Mouse (Mus musculus): ENCODE data around the gene Glb1l. TPM values are rescaled to one million over a fixed set of nuclear protein-coding genes. Genes with fewer than 3 reads are reported as not detected.

The Glb1l gene
- polyA plus RNA-seq, 1 experiment from 2014 or later, result 25.4 TPM

DNA sequence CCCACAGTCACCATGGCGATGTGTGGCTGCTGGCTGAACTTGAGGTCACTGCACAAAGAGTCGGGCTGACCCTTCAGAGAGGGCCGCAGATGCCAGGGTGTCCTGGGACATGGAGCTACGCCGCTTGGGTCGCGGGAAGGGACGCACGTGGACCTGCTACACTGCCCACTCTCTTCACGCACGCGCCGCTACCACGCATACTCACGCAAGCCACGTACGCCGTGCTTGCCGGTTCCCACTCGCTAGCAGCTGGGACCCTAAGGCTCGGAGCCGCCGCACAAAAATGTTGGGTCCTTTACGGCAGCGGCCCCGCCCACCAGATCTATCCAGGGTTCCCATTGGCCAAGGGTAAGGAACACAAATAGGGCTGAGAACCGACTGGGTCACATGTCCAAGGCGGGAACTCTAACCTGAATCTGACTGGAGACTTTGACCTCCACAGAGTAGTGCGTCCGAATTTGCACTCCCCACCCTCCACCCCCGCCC, 30.5 kb downstream of the Glb1l start, which contains the start of gene Abcb6:
TSS of gene Abcb6 (minus strand) at position 288 of the 486 bp plus-strand sequence.
- H3K4me3 ChIP-seq (ENCODE audit: low read depth, low read length), result peak within 1 kb of the TSS; percentile 61
- peaks cover 43% of the 10 kb centered on the region for H3K36me3 ChIP-seq (ENCODE audit: control insufficient read depth, insufficient read depth, low read length)
- H3K4me1 ChIP-seq (ENCODE audit: control insufficient read depth, insufficient read depth, low read length), result peaks cover 18% of the 10 kb centered on the region
- peak within 1 kb of the TSS; percentile 45 for H3K27ac ChIP-seq (ENCODE audit: low read length)
- H3K27me3 ChIP-seq (ENCODE audit: control insufficient read depth, insufficient read depth, low read depth, low read length), result no peaks in the 10 kb centered on the region
- WGBS, result 0% methylated on average over 31 of the region's 31 CpGs
- ATAC-seq, result peak; percentile 95
- H3K4me2 ChIP-seq (ENCODE audit: low read length), result peak within 1 kb of the TSS; percentile 100
- H3K9ac ChIP-seq (ENCODE audit: low read depth, low read length), result peak within 1 kb of the TSS; percentile 70
- no peaks in the 10 kb centered on the region for H3K9me3 ChIP-seq (replicated peaks; ENCODE audit: control insufficient read depth, low read length, poor library complexity, severe bottlenecking)

DNA sequence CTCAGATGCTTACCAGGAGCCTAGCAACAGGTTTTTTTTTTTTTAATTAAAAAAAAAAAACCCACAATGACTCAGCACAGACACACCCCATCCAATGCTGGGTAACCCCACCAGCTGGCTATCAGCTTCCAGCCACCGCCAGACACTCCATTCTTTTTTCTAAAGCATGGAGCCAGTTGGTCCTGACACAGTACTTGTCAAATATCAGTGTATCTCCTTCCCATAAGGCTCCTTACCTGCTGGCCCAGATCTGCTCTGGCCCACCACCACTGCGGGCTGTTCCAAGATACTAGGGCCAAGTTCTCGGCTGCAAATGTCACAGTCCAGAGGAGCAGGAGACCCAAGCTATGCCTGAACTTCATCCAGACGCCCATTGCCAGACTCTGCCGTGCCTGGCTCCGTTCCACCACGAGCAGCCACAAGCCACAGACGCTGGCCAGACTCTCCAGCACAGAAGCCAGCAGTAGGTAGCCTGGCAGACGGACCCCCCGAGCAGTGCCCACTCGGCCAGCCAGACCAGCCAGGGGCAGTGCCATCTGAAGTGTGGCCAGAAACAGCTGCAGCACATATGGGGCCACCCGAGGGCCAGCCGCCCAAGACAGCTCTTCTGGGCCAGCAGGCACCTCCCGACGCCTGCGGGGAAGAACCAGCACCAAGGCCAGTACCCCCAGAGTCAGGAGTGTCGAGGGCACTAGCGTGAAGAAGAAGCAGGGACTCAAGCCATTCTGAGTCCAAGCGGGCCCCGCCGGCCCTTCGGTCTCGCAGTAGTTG, 31.1 kb downstream of the Glb1l start:
- Histone ChIP-seq H3K4me3 (ENCODE audit: low read depth, low read length) (peak overlapping the region; percentile 61), H3K9ac (ENCODE audit: low read depth, low read length) (peak overlapping the region; percentile 70), H3K36me3 (ENCODE audit: control insufficient read depth, insufficient read depth, low read length) (peaks cover 38% of the 10 kb centered on the region), H3K4me1 (ENCODE audit: control insufficient read depth, insufficient read depth, low read length) (peaks cover 18% of the 10 kb centered on the region), H3K4me2 (ENCODE audit: low read length) (peak overlapping the region; percentile 100), H3K27ac (ENCODE audit: low read length) (peak overlapping the region; percentile 45), H3K27me3 (ENCODE audit: control insufficient read depth, insufficient read depth, low read depth, low read length) (no peaks in the 10 kb centered on the region), H3K9me3 (replicated peaks; ENCODE audit: control insufficient read depth, low read length, poor library complexity, severe bottlenecking) (no peaks in the 10 kb centered on the region)
- 9% methylated on average over 23 of the region's 23 CpGs for WGBS
- peak; percentile 51; the same call in 1 of the 2 replicates for ATAC-seq

DNA sequence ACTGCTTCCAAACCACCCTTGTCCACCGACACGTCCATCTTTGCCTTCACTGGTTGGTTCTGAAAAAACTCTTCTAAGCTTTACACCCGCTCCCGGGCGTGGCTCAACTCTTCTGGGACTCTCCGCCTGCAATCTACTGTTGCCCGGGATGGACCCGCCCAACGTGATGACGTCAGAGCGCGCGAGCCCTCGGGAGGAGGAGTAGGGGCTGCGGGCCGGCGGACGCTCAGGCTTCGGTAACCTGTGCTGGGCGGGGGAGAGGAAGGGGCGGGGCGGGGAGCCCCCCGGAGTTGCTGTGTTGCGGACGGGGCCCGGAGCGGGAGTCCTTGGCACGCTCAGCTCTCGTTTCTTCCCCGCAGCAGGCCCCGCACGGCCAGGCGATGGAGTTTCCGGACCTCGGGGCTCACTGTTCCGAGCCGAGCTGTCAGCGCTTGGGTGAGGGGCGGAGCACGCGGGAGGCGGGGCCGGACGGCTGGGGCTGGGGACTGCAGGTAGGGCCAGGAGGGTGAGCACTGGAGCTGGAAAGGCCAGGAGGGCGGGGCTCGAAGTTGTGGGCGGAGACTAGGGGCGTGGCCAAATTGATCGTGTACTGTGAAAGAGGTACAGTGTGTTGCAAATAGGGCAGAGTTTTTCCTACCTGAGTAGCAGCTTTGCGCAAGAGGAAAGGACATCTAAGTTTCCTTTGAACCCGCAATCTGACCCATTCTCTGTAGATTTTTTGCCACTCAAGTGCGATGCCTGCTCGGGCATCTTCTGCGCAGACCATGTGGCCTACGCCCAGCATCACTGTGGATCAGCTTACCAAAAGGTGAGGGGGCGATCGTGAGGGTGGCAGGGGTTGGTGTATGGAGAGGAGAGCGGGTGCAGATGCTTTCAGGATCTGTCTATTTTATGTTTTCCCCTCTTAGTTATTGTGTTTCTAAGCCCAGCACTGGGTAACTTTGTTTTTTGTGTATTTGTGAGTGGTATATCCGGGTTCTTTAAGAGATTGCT, 41.8 kb downstream of the Glb1l start, which contains the start of gene Zfand2b:
TSS of gene Zfand2b (plus strand) at position 175 of the 993 bp plus-strand sequence.
- H3K9ac ChIP-seq (ENCODE audit: low read depth, low read length), result peak within 1 kb of the TSS; percentile 91
- no peaks in the 10 kb centered on the region for H3K9me3 ChIP-seq (replicated peaks; ENCODE audit: control insufficient read depth, low read length, poor library complexity, severe bottlenecking)
- WGBS, result under 1% methylated on average over 56 of the region's 59 CpGs
- peak within 1 kb of the TSS; percentile 90 for H3K27ac ChIP-seq (ENCODE audit: low read length)
- peaks cover 23% of the 10 kb centered on the region for H3K36me3 ChIP-seq (ENCODE audit: control insufficient read depth, insufficient read depth, low read length)
- peak; percentile 96 for ATAC-seq
- peaks cover 9% of the 10 kb centered on the region for H3K4me1 ChIP-seq (ENCODE audit: control insufficient read depth, insufficient read depth, low read length)
- H3K4me3 ChIP-seq (ENCODE audit: low read depth, low read length), result peak within 1 kb of the TSS; percentile 82
- peak within 1 kb of the TSS; percentile 85 for H3K4me2 ChIP-seq (ENCODE audit: low read length)
- H3K27me3 ChIP-seq (ENCODE audit: control insufficient read depth, insufficient read depth, low read depth, low read length), result no peaks in the 10 kb centered on the region; the same call in 1 of the 2 replicates

DNA sequence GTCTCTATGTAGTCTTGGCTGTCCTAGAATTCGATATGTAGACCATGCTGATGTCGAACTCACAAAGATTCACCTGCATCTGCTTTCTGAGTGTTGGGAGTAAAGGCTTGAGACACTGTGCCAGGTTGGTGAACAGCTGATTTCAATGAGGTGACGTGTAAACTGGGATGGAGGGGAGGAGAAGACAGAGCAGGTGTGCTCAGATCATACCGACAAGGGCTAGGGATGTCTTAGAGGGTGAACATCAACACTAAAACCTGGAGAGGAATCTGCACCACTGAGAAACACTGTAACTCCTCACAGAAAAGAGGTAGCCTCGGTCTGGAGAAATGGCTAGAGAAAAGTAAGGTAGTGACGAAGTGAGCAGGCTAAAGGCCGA, 42.5 kb downstream of the Glb1l start:
- H3K9ac ChIP-seq (ENCODE audit: low read depth, low read length), result peak overlapping the region; percentile 91
- H3K4me3 ChIP-seq (ENCODE audit: low read depth, low read length), result peak overlapping the region; percentile 82
- peak; percentile 73 for ATAC-seq
- WGBS, result 8% methylated on average over 7 of the region's 7 CpGs
- peaks cover 20% of the 10 kb centered on the region for H3K36me3 ChIP-seq (ENCODE audit: control insufficient read depth, insufficient read depth, low read length)
- H3K27me3 ChIP-seq (ENCODE audit: control insufficient read depth, insufficient read depth, low read depth, low read length), result no peaks in the 10 kb centered on the region; the same call in 1 of the 2 replicates
- no peaks in the 10 kb centered on the region for H3K9me3 ChIP-seq (replicated peaks; ENCODE audit: control insufficient read depth, low read length, poor library complexity, severe bottlenecking)
- peaks cover 9% of the 10 kb centered on the region for H3K4me1 ChIP-seq (ENCODE audit: control insufficient read depth, insufficient read depth, low read length)
- peak overlapping the region; percentile 90 for H3K27ac ChIP-seq (ENCODE audit: low read length)
- H3K4me2 ChIP-seq (ENCODE audit: low read length), result peak overlapping the region; percentile 85

DNA sequence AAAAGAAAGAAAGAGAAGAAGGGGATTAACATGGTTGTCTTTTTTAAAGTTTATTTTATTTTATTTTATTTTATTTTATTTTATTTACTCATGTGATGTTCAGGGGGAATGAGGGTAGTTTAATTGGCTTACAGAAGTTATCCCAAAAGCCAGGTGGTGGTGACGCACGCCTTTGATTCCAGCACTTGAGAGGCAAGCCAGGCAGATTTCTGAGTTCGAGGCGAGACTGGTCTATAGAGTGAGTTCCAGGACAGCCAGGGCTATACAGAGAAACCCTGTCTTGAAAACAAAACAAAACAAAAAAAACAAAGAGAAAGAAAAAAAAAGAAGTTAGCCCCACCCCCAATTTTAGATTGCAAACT, 50.4 kb downstream of the Glb1l start:
- no peak overlapping the region for H3K4me2 ChIP-seq (ENCODE audit: low read length)
- no peaks in the 10 kb centered on the region for H3K9me3 ChIP-seq (replicated peaks; ENCODE audit: control insufficient read depth, low read length, poor library complexity, severe bottlenecking)
- no peaks in the 10 kb centered on the region for H3K4me1 ChIP-seq (ENCODE audit: control insufficient read depth, insufficient read depth, low read length)
- no peak overlapping the region for H3K4me3 ChIP-seq (ENCODE audit: low read depth, low read length)
- no peak for ATAC-seq
- H3K9ac ChIP-seq (ENCODE audit: low read depth, low read length), result no peak overlapping the region
- H3K27ac ChIP-seq (ENCODE audit: low read length), result no peak overlapping the region
- 78% methylated on average over 4 of the region's 4 CpGs for WGBS
- no peaks in the 10 kb centered on the region for H3K36me3 ChIP-seq (ENCODE audit: control insufficient read depth, insufficient read depth, low read length)
- H3K27me3 ChIP-seq (ENCODE audit: control insufficient read depth, insufficient read depth, low read depth, low read length), result no peaks in the 10 kb centered on the region; the same call in 1 of the 2 replicates

DNA sequence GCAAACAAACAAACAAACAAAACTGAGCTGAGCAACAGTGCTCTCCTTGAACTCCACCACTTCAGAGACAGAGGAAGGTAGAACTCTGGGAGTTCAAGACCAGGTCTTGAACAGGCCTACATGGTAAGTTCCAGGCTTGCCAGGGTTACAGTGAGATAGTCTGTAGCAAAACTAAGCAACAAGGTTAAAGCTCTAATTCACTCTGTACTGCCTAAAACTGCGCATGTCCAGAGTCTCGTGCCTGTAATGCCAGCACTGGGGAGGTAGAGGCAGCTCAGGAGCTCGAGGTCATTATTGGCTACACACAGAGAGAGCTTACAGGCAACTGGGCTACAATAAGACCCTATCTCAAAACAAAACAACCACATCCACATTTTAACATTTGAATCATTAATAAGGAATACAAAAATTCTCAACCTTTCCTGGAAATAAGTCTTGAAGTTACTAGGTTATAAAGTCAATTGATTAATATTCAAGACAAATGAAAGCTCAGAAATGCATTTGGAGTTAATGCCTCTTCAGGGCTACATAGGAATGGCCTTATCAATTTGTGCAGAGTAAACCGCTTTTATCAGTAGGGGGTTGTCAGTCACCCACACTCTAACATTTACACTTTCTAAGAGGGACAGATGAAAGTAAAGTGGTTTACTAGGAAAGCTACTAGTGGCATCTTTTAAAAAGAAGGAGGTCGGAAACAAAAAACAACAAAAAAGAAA, 50.9 kb downstream of the Glb1l start:
- WGBS, result 69% methylated on average over 5 of the region's 5 CpGs
- H3K9me3 ChIP-seq (replicated peaks; ENCODE audit: control insufficient read depth, low read length, poor library complexity, severe bottlenecking), result no peaks in the 10 kb centered on the region
- no peaks in the 10 kb centered on the region; the same call in 1 of the 2 replicates for H3K27me3 ChIP-seq (ENCODE audit: control insufficient read depth, insufficient read depth, low read depth, low read length)
- no peak for ATAC-seq
- no peak overlapping the region for H3K9ac ChIP-seq (ENCODE audit: low read depth, low read length)
- H3K4me3 ChIP-seq (ENCODE audit: low read depth, low read length), result no peak overlapping the region
- no peak overlapping the region for H3K27ac ChIP-seq (ENCODE audit: low read length)
- no peaks in the 10 kb centered on the region for H3K36me3 ChIP-seq (ENCODE audit: control insufficient read depth, insufficient read depth, low read length)
- no peak overlapping the region for H3K4me2 ChIP-seq (ENCODE audit: low read length)
- H3K4me1 ChIP-seq (ENCODE audit: control insufficient read depth, insufficient read depth, low read length), result no peaks in the 10 kb centered on the region

DNA sequence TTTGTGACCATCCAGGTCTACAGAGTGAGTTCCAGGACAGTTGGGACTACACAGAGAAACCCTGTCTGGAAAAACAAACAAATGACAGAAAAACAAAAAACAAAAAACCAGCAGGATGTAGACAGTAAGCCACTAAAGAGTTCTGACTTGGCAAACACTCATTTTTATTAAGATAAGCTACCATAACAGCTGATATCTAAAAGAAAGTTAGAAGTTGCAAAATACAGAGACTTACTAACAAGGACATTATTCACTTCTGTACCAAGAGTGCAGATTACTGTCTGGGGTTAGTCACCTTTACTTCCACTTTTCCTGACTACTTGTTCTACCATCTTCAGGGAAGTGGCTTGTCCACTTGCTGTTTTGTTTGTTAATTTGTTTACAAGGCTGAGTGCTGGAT, 51.6 kb downstream of the Glb1l start:
- H3K36me3 ChIP-seq (ENCODE audit: control insufficient read depth, insufficient read depth, low read length), result no peaks in the 10 kb centered on the region
- H3K9ac ChIP-seq (ENCODE audit: low read depth, low read length), result no peak overlapping the region
- no peaks in the 10 kb centered on the region for H3K9me3 ChIP-seq (replicated peaks; ENCODE audit: control insufficient read depth, low read length, poor library complexity, severe bottlenecking)
- ATAC-seq, result no peak
- H3K4me1 ChIP-seq (ENCODE audit: control insufficient read depth, insufficient read depth, low read length), result no peaks in the 10 kb centered on the region
- H3K27ac ChIP-seq (ENCODE audit: low read length), result no peak overlapping the region
- no peak overlapping the region for H3K4me3 ChIP-seq (ENCODE audit: low read depth, low read length)
- no peak overlapping the region for H3K4me2 ChIP-seq (ENCODE audit: low read length)
- no peaks in the 10 kb centered on the region for H3K27me3 ChIP-seq (ENCODE audit: control insufficient read depth, insufficient read depth, low read depth, low read length)

DNA sequence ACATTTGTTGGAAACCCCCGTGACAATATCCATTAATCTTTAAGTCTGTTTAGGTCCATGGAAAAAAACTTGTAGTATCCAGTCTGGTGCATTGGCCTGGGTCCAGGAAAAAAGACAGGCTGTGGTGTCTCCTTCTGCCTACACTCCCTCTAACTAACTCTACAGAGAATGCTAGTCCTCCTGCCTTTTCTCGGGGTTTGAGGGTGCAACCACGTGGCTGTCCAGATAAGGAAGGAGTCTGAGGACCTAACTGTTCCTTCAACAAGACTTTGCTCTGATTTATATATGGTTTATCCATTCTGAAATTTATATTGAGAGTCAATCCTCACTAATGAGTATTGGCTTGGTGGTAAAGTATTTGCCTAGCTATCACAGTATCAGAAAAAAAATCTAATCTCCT, 54.8 kb downstream of the Glb1l start:
- no peak overlapping the region for H3K9ac ChIP-seq (ENCODE audit: low read depth, low read length)
- no peak for ATAC-seq

More for the DNA sequence above, 54.8 kb downstream of the Glb1l start:
- no peak overlapping the region for H3K27ac ChIP-seq (ENCODE audit: low read length)
- H3K36me3 ChIP-seq (ENCODE audit: control insufficient read depth, insufficient read depth, low read length), result no peaks in the 10 kb centered on the region
- no peaks in the 10 kb centered on the region for H3K27me3 ChIP-seq (ENCODE audit: control insufficient read depth, insufficient read depth, low read depth, low read length)
- H3K4me1 ChIP-seq (ENCODE audit: control insufficient read depth, insufficient read depth, low read length), result no peaks in the 10 kb centered on the region
- WGBS, result 68% methylated on average over 3 of the region's 3 CpGs
- no peaks in the 10 kb centered on the region for H3K9me3 ChIP-seq (replicated peaks; ENCODE audit: control insufficient read depth, low read length, poor library complexity, severe bottlenecking)
- H3K4me2 ChIP-seq (ENCODE audit: low read length), result no peak overlapping the region
- H3K4me3 ChIP-seq (ENCODE audit: low read depth, low read length), result no peak overlapping the region

Measured in midbrain, embryonic 16.5 days (tissue).